15 mouse cellular contexts compared by ENCODE assay signal in the genomic region with DNA sequence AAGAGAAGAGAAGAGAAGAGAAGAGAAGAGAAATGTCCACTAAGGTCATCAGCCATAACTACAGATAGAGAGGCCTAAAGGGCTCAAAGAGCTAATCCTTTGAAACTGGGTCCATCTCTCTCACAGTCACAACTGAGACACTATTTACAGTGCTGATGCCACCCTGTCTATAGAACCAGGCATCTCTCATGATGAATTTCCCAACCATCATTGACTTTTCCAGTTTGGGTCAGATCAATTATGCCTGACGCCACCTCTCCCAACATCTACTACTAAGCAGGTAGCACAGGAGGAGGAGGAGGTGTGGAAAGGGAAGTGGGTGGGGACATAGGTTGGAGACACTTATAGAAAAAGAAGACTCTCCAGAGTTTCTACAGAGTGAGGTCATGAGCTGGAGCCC. TPM values are rescaled to one million over a fixed set of nuclear protein-coding genes. Genes with fewer than 3 reads are reported as not detected.
A peak's percentile ranks its signal among the peaks of the same experiment; 100 is the strongest.
DNase-seq lines count a peak whose midpoint lies in the region; ATAC-seq lines count a peak whose summit lies in the region.
"Had no signal": no experiment of that assay in that cellular context is flagged by ENCODE, and none has a peak within 500 bp of the region (broad histone marks: within the 10 kb centered on the region; RNA-seq: fewer than 3 reads in every experiment).

No protein-coding gene starts in this region.

- no peaks in the 10 kb centered on the region for H3K36me3 ChIP-seq in embryonic facial prominence, embryonic 15.5 days
- H3K36me3 ChIP-seq in embryonic facial prominence, embryonic 10.5 days (replicated peaks): no peaks in the 10 kb centered on the region
- H3K36me3 ChIP-seq in heart, embryonic 16.5 days (ENCODE audit: control insufficient read depth, insufficient read depth): no peaks in the 10 kb centered on the region
- H3K36me3 ChIP-seq in lung, embryonic 15.5 days: no peaks in the 10 kb centered on the region
- H3K36me3 ChIP-seq: embryonic facial prominence, embryonic 13.5 days; forebrain, embryonic 10.5 days; hindbrain, embryonic 10.5 days; limb, embryonic 12.5 days; midbrain, embryonic 10.5 days had no signal

- H3K4me2 ChIP-seq in embryonic facial prominence, embryonic 15.5 days (replicated peaks): no peak overlapping the region
- H3K4me2 ChIP-seq in heart, embryonic 16.5 days (ENCODE audit: low read depth, low read length): no peak overlapping the region
- H3K4me2 ChIP-seq in lung, embryonic 15.5 days: no peak overlapping the region
- H3K4me2 ChIP-seq: embryonic facial prominence, embryonic 13.5 days; limb, embryonic 12.5 days had no signal

- intact Hi-C loops in heart, postnatal 10 days (cut with DNase I): loop anchor here (2.0 kb wide), 1 partner anchor 34 kb away; a partner anchor contains a TSS

- no peak for ATAC-seq in embryonic facial prominence, embryonic 15.5 days (ENCODE audit: insufficient number of reproducible peaks, low FRiP score, low TSS enrichment, low read depth)
- ATAC-seq in heart, embryonic 16.5 days (replicated peaks; ENCODE audit: extremely low read depth, insufficient read depth, low FRiP score): no peak
- ATAC-seq in lung, embryonic 15.5 days (ENCODE audit: borderline replicate concordance, extremely low read depth, low FRiP score, low TSS enrichment): no peak
- no peak for ATAC-seq in erythroid progenitor cell, adult 5-6 weeks (replicated peaks; ENCODE audit: low FRiP score, poor library complexity, severe bottlenecking)
- ATAC-seq: forebrain, postnatal 0 days had no signal

- H3K27ac ChIP-seq in embryonic facial prominence, embryonic 15.5 days (replicated peaks): 0 out of 2 replicates have a peak overlapping the region, but pooled peaks have one; percentile 24
- H3K27ac ChIP-seq in embryonic facial prominence, embryonic 10.5 days (replicated peaks): no peak overlapping the region
- peak overlapping the region; percentile 80 for H3K27ac ChIP-seq in heart, embryonic 16.5 days (ENCODE audit: low read length)
- H3K27ac ChIP-seq in lung, embryonic 15.5 days: 0 out of 2 replicates have a peak overlapping the region, but pooled peaks have one; percentile 84
- H3K27ac ChIP-seq: embryonic facial prominence, embryonic 13.5 days; hindbrain, embryonic 10.5 days; limb, embryonic 12.5 days; midbrain, embryonic 10.5 days had no signal

- H3K4me3 ChIP-seq in embryonic facial prominence, embryonic 15.5 days (replicated peaks): no peak overlapping the region
- H3K4me3 ChIP-seq in embryonic facial prominence, embryonic 10.5 days: no peak overlapping the region
- H3K4me3 ChIP-seq in heart, embryonic 16.5 days (ENCODE audit: low read length): no peak overlapping the region
- H3K4me3 ChIP-seq in lung, embryonic 15.5 days: no peak overlapping the region
- H3K4me3 ChIP-seq: embryonic facial prominence, embryonic 13.5 days; forebrain, embryonic 10.5 days; hindbrain, embryonic 10.5 days; limb, embryonic 12.5 days; midbrain, embryonic 10.5 days had no signal

- WGBS in embryonic facial prominence, embryonic 15.5 days: 76% methylated on average over 1 of the region's 1 CpGs
- 80% methylated on average over 1 of the region's 1 CpGs for WGBS in embryonic facial prominence, embryonic 10.5 days
- 84% methylated on average over 1 of the region's 1 CpGs for WGBS in heart, embryonic 16.5 days
- WGBS in lung, embryonic 15.5 days: 83% methylated on average over 1 of the region's 1 CpGs

- no peak overlapping the region for H3K9ac ChIP-seq in embryonic facial prominence, embryonic 15.5 days
- H3K9ac ChIP-seq in heart, embryonic 16.5 days (ENCODE audit: low read length): no peak overlapping the region
- H3K9ac ChIP-seq in lung, embryonic 15.5 days: no peak overlapping the region
- H3K9ac ChIP-seq: embryonic facial prominence, embryonic 13.5 days; forebrain, postnatal 0 days; limb, embryonic 12.5 days had no signal

- H3K9me3 ChIP-seq in embryonic facial prominence, embryonic 15.5 days (replicated peaks): no peaks in the 10 kb centered on the region
- no peaks in the 10 kb centered on the region for H3K9me3 ChIP-seq in embryonic facial prominence, embryonic 10.5 days
- H3K9me3 ChIP-seq in heart, embryonic 16.5 days (replicated peaks; ENCODE audit: control insufficient read depth, low read length): no peaks in the 10 kb centered on the region
- no peaks in the 10 kb centered on the region for H3K9me3 ChIP-seq in lung, embryonic 15.5 days
- H3K9me3 ChIP-seq: embryonic facial prominence, embryonic 13.5 days; forebrain, embryonic 10.5 days; hindbrain, embryonic 10.5 days; limb, embryonic 12.5 days; midbrain, embryonic 10.5 days had no signal

- no peaks in the 10 kb centered on the region for H3K27me3 ChIP-seq in embryonic facial prominence, embryonic 15.5 days
- H3K27me3 ChIP-seq in embryonic facial prominence, embryonic 10.5 days (replicated peaks; ENCODE audit: low read depth, poor library complexity, severe bottlenecking): no peaks in the 10 kb centered on the region
- H3K27me3 ChIP-seq in heart, embryonic 16.5 days (ENCODE audit: control insufficient read depth, insufficient read depth, low read length): no peaks in the 10 kb centered on the region
- H3K27me3 ChIP-seq in lung, embryonic 15.5 days: no peaks in the 10 kb centered on the region
- H3K27me3 ChIP-seq: embryonic facial prominence, embryonic 13.5 days; limb, embryonic 12.5 days had no signal

- peaks cover 18% of the 10 kb centered on the region for H3K4me1 ChIP-seq in embryonic facial prominence, embryonic 15.5 days
- H3K4me1 ChIP-seq in embryonic facial prominence, embryonic 10.5 days: peaks cover 17% of the 10 kb centered on the region
- peaks cover 21% of the 10 kb centered on the region for H3K4me1 ChIP-seq in heart, embryonic 16.5 days (ENCODE audit: control insufficient read depth, insufficient read depth, low read length)
- peaks cover 22% of the 10 kb centered on the region for H3K4me1 ChIP-seq in lung, embryonic 15.5 days

- no peak for DNase-seq in embryonic facial prominence, embryonic 10.5 days (ENCODE audit: low spot score)
- no peak for DNase-seq in heart, postnatal 10 days
- no peak for DNase-seq in lung, postnatal 4 days
- no peak for DNase-seq in layer of hippocampus, postnatal 14 days (ENCODE audit: low spot score in 2 of 2)
- DNase-seq: cerebellum, adult 9-10 months; forebrain, postnatal 0 days had no signal

RNA-seq across cellular contexts. Expression of a gene that starts 34.6 kb away (rescaled TPM):
- polyA plus RNA-seq in embryonic facial prominence, embryonic 15.5 days (2015; fragmentation: Nextera tagmentation; extraction: Ambion mirVana): 44.9 and 48.5 TPM in 2 replicates
- 88.0 and 88.2 TPM in 2 replicates for polyA plus RNA-seq in embryonic facial prominence, embryonic 10.5 days (2016; fragmentation: Nextera tagmentation; extraction: Ambion mirVana)
- 21.8 and 25.7 TPM in 2 replicates for polyA plus RNA-seq in heart, embryonic 16.5 days (2015; fragmentation: Nextera tagmentation; extraction: Ambion mirVana)
- 10 to 100 TPM; 20.5 to 23.2 TPM for total RNA-seq in heart, postnatal 10 days (2021)
- 57.6 and 60.4 TPM in 2 replicates for polyA plus RNA-seq in lung, embryonic 15.5 days (2015; fragmentation: Nextera tagmentation; extraction: Ambion mirVana)
- 10 to 100 TPM; 74.8 to 80.9 TPM for total RNA-seq in layer of hippocampus, postnatal 14 days (2021)
- 6.5 and 13.0 TPM in 2 replicates for total RNA-seq in erythroid progenitor cell, adult 5-6 weeks (2015; ENCODE audit: low replicate concordance)
- 7.7 and 15.4 TPM in 2 replicates for total RNA-seq in erythroid progenitor cell, adult 5-6 weeks (2017; ENCODE audit: low replicate concordance)
